Mouse (Mus musculus): ENCODE data around the gene Il6ra.

- TF ChIP-seq EP300 (IDR thresholded peaks at IDR 0.05) (no peak), CTCF (IDR thresholded peaks at IDR 0.05) (no peak)
These were observed 54.1 kb downstream of the Il6ra start for GRCm38 (mm10) chr3:89858888-89859287.

All from lung, postnatal 0 days (tissue).